Comparison of ENCODE assay signal across 18 mouse cellular contexts in genomic region chr1:121296717-121297255, GRCm38 (mm10). TPM values are rescaled to one million over a fixed set of nuclear protein-coding genes. Genes with fewer than 3 reads are reported as not detected.
DNase-seq lines count a peak whose midpoint lies in the region; ATAC-seq and TF ChIP-seq lines count a peak whose summit lies in the region.
"Had no signal": no experiment of that assay in that cellular context is flagged by ENCODE, and none has a peak within 500 bp of the region (broad histone marks: within the 10 kb centered on the region; RNA-seq: fewer than 3 reads in every experiment).

No protein-coding gene starts in this region.

- no peaks in the 10 kb centered on the region for H3K9me3 ChIP-seq in forebrain, embryonic 13.5 days (replicated peaks)
- no peaks in the 10 kb centered on the region for H3K9me3 ChIP-seq in forebrain, embryonic 10.5 days
- H3K9me3 ChIP-seq in midbrain, embryonic 13.5 days: no peaks in the 10 kb centered on the region
- no peaks in the 10 kb centered on the region for H3K9me3 ChIP-seq in midbrain, postnatal 0 days (ENCODE audit: low read length)
- no peaks in the 10 kb centered on the region for H3K9me3 ChIP-seq in hindbrain, embryonic 16.5 days (ENCODE audit: control insufficient read depth, low read length)
- H3K9me3 ChIP-seq: embryonic facial prominence, embryonic 10.5 days; G1E had no signal

- no peak overlapping the region for H3K27ac ChIP-seq in forebrain, embryonic 13.5 days
- H3K27ac ChIP-seq in forebrain, embryonic 10.5 days: no peak overlapping the region
- H3K27ac ChIP-seq in midbrain, embryonic 13.5 days: no peak overlapping the region; the same call in 1 of the 2 replicates
- no peak overlapping the region for H3K27ac ChIP-seq in midbrain, postnatal 0 days (ENCODE audit: low read depth, low read length)
- H3K27ac ChIP-seq in hindbrain, embryonic 16.5 days (ENCODE audit: low read depth, low read length): no peak overlapping the region
- H3K27ac ChIP-seq: embryonic facial prominence, embryonic 10.5 days had no signal

- 85% methylated on average over 5 of the region's 5 CpGs for WGBS in forebrain, embryonic 13.5 days
- 85% methylated on average over 5 of the region's 5 CpGs for WGBS in forebrain, embryonic 10.5 days
- WGBS in midbrain, embryonic 13.5 days: 68% methylated on average over 5 of the region's 5 CpGs
- 56% methylated on average over 5 of the region's 5 CpGs for WGBS in midbrain, postnatal 0 days
- 52% methylated on average over 5 of the region's 5 CpGs for WGBS in hindbrain, embryonic 16.5 days

- no peaks in the 10 kb centered on the region for H3K4me1 ChIP-seq in forebrain, embryonic 13.5 days
- no peaks in the 10 kb centered on the region for H3K4me1 ChIP-seq in forebrain, embryonic 10.5 days
- H3K4me1 ChIP-seq in midbrain, embryonic 13.5 days (replicated peaks): 0 out of 2 replicates have a peak, but pooled peaks cover 3% of the 10 kb centered on the region
- H3K4me1 ChIP-seq in midbrain, postnatal 0 days (ENCODE audit: insufficient read depth, low read length): no peaks in the 10 kb centered on the region
- no peaks in the 10 kb centered on the region for H3K4me1 ChIP-seq in hindbrain, embryonic 16.5 days (ENCODE audit: control insufficient read depth, insufficient read depth, low read depth, low read length)
- H3K4me1 ChIP-seq: embryonic facial prominence, embryonic 10.5 days had no signal

- ATAC-seq in forebrain, embryonic 13.5 days: peak; percentile 61
- peak; percentile 52 for ATAC-seq in midbrain, embryonic 13.5 days
- no peak; the same call in 1 of the 2 replicates for ATAC-seq in midbrain, postnatal 0 days (ENCODE audit: low FRiP score)
- ATAC-seq in hindbrain, embryonic 16.5 days: 0 out of 2 replicates have a peak, but pooled peaks have one; percentile 27
- ATAC-seq: CD4-positive, CD25-positive, alpha-beta regulatory T cell, adult 4 months had no signal

- H3K9ac ChIP-seq in forebrain, embryonic 13.5 days: no peak overlapping the region
- H3K9ac ChIP-seq in midbrain, embryonic 13.5 days (replicated peaks): no peak overlapping the region
- H3K9ac ChIP-seq in midbrain, postnatal 0 days (replicated peaks; ENCODE audit: low read length, poor library complexity, severe bottlenecking): no peak overlapping the region
- H3K9ac ChIP-seq in hindbrain, embryonic 16.5 days (ENCODE audit: low read depth, low read length): no peak overlapping the region

- H3K4me3 ChIP-seq in forebrain, embryonic 13.5 days: no peak overlapping the region
- H3K4me3 ChIP-seq in forebrain, embryonic 10.5 days: no peak overlapping the region
- H3K4me3 ChIP-seq in midbrain, embryonic 13.5 days (replicated peaks): no peak overlapping the region
- no peak overlapping the region for H3K4me3 ChIP-seq in midbrain, postnatal 0 days (ENCODE audit: low read depth, low read length)
- H3K4me3 ChIP-seq in hindbrain, embryonic 16.5 days (ENCODE audit: low read length): no peak overlapping the region
- H3K4me3 ChIP-seq: embryonic facial prominence, embryonic 10.5 days; erythroblast, embryonic 14.5 days had no signal

- H3K27me3 ChIP-seq in forebrain, embryonic 13.5 days: no peaks in the 10 kb centered on the region
- no peaks in the 10 kb centered on the region for H3K27me3 ChIP-seq in forebrain, embryonic 10.5 days (ENCODE audit: poor library complexity, severe bottlenecking)
- H3K27me3 ChIP-seq in midbrain, embryonic 13.5 days: no peaks in the 10 kb centered on the region
- no peaks in the 10 kb centered on the region for H3K27me3 ChIP-seq in midbrain, postnatal 0 days (ENCODE audit: insufficient read depth, low read length)
- H3K27me3 ChIP-seq in hindbrain, embryonic 16.5 days (replicated peaks; ENCODE audit: control insufficient read depth, insufficient read depth, low read length): no peaks in the 10 kb centered on the region

- TF ChIP-seq CTCF in midbrain, postnatal 0 days (IDR thresholded peaks at IDR 0.05): no peak

- no peak for DNase-seq in forebrain, embryonic 10.5 days (ENCODE audit: extremely low spot score, low spot score)
- DNase-seq in midbrain, postnatal 0 days (ENCODE audit: low spot score): no peak
- peak; percentile 49 to 52 for DNase-seq in layer of hippocampus, postnatal 36 days
- no peak for DNase-seq in cerebellum, postnatal 14 days
- no peak for DNase-seq in frontal cortex, postnatal 14 days (ENCODE audit: low spot score in 2 of 2)
- DNase-seq: cerebellum, adult 11-12 months; cerebellum, postnatal 36 days; liver; lung, adult 18-20 months; lung, postnatal 36 days had no signal

- H3K4me2 ChIP-seq in forebrain, embryonic 13.5 days: no peak overlapping the region
- H3K4me2 ChIP-seq in midbrain, embryonic 13.5 days (replicated peaks): no peak overlapping the region
- no peak overlapping the region for H3K4me2 ChIP-seq in midbrain, postnatal 0 days (ENCODE audit: low read depth, low read length, poor library complexity, severe bottlenecking)
- no peak overlapping the region for H3K4me2 ChIP-seq in hindbrain, embryonic 16.5 days (ENCODE audit: low read length)
- H3K4me2 ChIP-seq: heart, embryonic 11.5 days had no signal

- H3K36me3 ChIP-seq in forebrain, embryonic 13.5 days (ENCODE audit: poor library complexity, severe bottlenecking): peaks cover 10% of the 10 kb centered on the region; the same call in 1 of the 2 replicates
- peaks cover 3% of the 10 kb centered on the region; the same call in 1 of the 2 replicates for H3K36me3 ChIP-seq in forebrain, embryonic 10.5 days (replicated peaks)
- H3K36me3 ChIP-seq in midbrain, embryonic 13.5 days: peaks cover 16% of the 10 kb centered on the region
- H3K36me3 ChIP-seq in midbrain, postnatal 0 days (ENCODE audit: insufficient read depth, low read length): no peaks in the 10 kb centered on the region
- peaks cover 3% of the 10 kb centered on the region for H3K36me3 ChIP-seq in hindbrain, embryonic 16.5 days (ENCODE audit: control insufficient read depth, insufficient read depth, low read length)

RNA-seq across cellular contexts. Expression of gene Insig2, which starts 35.6 kb away (rescaled TPM):
- 33.9 and 46.5 TPM in 2 replicates for polyA plus RNA-seq in forebrain, embryonic 13.5 days (2015; fragmentation: Nextera tagmentation; extraction: Ambion mirVana)
- polyA plus RNA-seq in forebrain, embryonic 10.5 days (2016; fragmentation: Nextera tagmentation; extraction: Ambion mirVana): 19.0 and 20.9 TPM in 2 replicates
- polyA plus RNA-seq in midbrain, embryonic 13.5 days (2015; fragmentation: Nextera tagmentation; extraction: Ambion mirVana): 47.7 and 50.2 TPM in 2 replicates
- total RNA-seq in midbrain, postnatal 0 days (2014; rRNA removed): 22.9 and 24.3 TPM in 2 replicates
- polyA plus RNA-seq in midbrain, postnatal 0 days (2015; fragmentation: Nextera tagmentation; extraction: Ambion mirVana): 35.7 and 44.9 TPM in 2 replicates
- 39.8 and 46.8 TPM in 2 replicates for polyA plus RNA-seq in hindbrain, embryonic 16.5 days (2015; fragmentation: Nextera tagmentation; extraction: Ambion mirVana)
- 10 to 100 TPM; 73.0 to 79.4 TPM for total RNA-seq in layer of hippocampus, postnatal 36 days (2021)

Comparison
In these comparisons a context has a peak if more than half of its experiments do, and no peak if none do; other contexts are left out.
1. DNase-seq: peak in layer of hippocampus, postnatal 36 days (2 of 2); none in forebrain, embryonic 10.5 days (single experiment), midbrain, postnatal 0 days (single experiment), cerebellum, postnatal 14 days (0 of 2) and frontal cortex, postnatal 14 days (0 of 2).